Mouse (Mus musculus) cortical plate, adult 2 months (tissue): Measurements from ENCODE around the gene Naip6. TPM values are rescaled to one million over a fixed set of nuclear protein-coding genes. Genes with fewer than 3 reads are reported as not detected.
"Not testable (repeated sequence)": the region's sequence is repeated elsewhere in the genome, so short reads cannot be mapped to it uniquely, and the experiment has no call there.

Experiments
- H3K27ac ChIP-seq: fragments of 200-500 bp; 2 replicates; pipeline ENCODE4 v1.5.1; 2012; ENCODE audit warnings: low read length, control low read depth, inconsistent platforms; ENCODE audit not compliant: insufficient read depth
- H3K4me1 ChIP-seq: fragments of 200-500 bp; 2 replicates; pipeline ENCODE4 v1.6.1; 2011; ENCODE audit warnings: low read length; ENCODE audit not compliant: control insufficient read depth, insufficient read depth
- H3K4me3 ChIP-seq: fragments of 200-500 bp; 2 replicates; pipeline ENCODE4 v1.5.1; 2011; ENCODE audit warnings: mild to moderate bottlenecking, low read length, control low read depth; ENCODE audit not compliant: insufficient read depth
- CTCF ChIP-seq: fragments of 200-500 bp; IDR thresholded peaks from 2 replicates; pipeline ENCODE4 v1.5.1; 2011; ENCODE audit warnings: mild to moderate bottlenecking, control low read depth, low read length; ENCODE audit not compliant: insufficient read depth; ENCODE audit errors: extremely low read depth
- POLR2A ChIP-seq: fragments of 200-500 bp; IDR thresholded peaks from 2 replicates; pipeline ENCODE4 v1.6.1; 2011; ENCODE audit warnings: mild to moderate bottlenecking, low read length, control low read depth; ENCODE audit not compliant: insufficient read depth; ENCODE audit errors: extremely low read depth
- polyA plus RNA-seq: library from polyadenylated mRNA; depleted of rRNA; stranded (reverse); fragments of >200 nt; gene quantifications from 2 replicates; pipeline ENCODE4 v1.2.3, GENCODE M21; 2012; rRNA removed

Naip6 gene
- 0.51 and 0.61 TPM in 2 replicates for polyA plus RNA-seq

DNA sequence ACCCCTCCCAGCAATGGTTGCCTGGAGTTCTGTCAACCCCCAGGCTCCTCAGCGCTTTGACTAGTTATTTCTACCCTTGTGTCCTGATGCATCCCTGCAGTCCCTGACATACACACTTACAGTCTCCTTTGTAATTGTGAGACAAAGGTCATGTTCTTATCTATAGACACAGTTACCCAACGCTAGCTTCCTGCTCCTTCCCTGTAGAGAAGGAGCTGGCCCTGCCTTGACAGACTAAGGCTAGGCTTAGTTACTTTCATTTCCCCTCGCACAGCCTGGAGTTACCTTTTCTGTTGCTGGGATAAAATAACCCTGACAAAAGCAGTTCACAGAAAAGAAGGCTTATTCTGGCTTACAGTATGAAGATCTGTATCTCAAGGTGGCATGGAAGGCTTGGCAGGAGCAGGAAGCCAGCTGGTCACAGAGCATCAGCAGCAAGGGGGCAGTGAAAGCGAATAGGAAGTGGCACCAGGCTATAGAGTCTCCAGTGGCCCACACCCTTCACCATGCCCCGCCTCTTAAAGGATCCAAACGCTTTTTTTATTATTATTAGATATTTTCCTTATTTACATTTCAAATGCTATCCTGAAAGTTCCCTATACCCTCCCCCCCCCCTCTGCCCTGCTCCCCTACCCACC, at the start of gene Naip6:
Naip6 (minus strand) TSS at position 419 of the 638 bp plus-strand sequence.
- not testable (repeated sequence) for H3K4me1 ChIP-seq, H3K4me3 ChIP-seq, H3K27ac ChIP-seq

DNA sequence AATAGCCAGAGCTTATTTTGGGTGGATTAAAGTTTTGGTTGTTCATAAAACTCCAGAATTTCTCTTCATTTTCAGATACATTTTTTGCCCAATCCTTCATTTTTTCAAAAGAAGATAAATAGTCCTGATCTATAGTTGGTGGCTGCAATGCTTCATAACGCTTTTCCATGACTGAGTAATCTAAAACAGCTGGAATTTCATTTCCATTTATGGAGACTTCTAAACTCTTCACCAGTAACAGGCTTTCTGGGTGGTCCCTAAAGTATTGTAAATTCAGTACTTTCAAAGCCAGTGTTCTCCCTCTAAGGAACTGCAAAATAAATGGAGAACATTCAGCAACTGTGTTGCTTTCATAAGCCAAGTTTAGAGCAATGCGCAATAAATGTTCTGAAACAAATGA, 34.8 kb upstream of the Naip6 start:
- not testable (repeated sequence) for H3K4me3 ChIP-seq, H3K4me1 ChIP-seq, H3K27ac ChIP-seq

- not testable (repeated sequence) for H3K4me3 ChIP-seq
Measured at GRCm38 (mm10) chr13:100349510-100350173, 32.2 kb upstream of the Naip6 start.

GRCm38 (mm10) chr13:100341822-100342221, 24.3 kb upstream of the Naip6 start:
- H3K4me3 ChIP-seq, result no peak overlapping the region
- no peaks in the 10 kb centered on the region for H3K4me1 ChIP-seq
- no peak overlapping the region for H3K27ac ChIP-seq
- no peak for TF ChIP-seq POLR2A
- no peak for TF ChIP-seq CTCF

More at GRCm38 (mm10) chr13:100349510-100350173, 32.2 kb upstream of the Naip6 start:
- not testable (repeated sequence) for H3K27ac ChIP-seq, H3K4me1 ChIP-seq

DNA sequence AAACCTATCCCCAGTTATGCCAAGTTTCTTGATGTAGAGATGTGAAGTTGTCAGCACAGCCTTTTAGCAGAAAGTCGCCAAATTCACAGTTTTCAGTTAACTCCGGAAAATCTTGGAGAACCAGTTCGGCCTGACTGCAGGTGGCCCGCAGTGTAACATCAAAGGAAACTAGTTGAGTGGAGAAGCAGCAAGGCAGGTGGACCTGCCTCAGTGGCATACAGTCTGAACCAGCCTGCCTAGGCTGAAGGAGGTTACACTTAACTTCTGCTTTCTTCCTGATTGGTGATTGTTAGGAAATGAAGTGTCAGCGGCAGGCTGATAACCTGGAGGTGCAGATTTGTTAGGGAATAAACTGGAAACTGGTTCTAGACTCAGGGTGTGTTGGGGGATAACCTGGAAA, 14.3 kb upstream of the Naip6 start:
- not testable (repeated sequence) for H3K4me1 ChIP-seq, H3K4me3 ChIP-seq, H3K27ac ChIP-seq

DNA sequence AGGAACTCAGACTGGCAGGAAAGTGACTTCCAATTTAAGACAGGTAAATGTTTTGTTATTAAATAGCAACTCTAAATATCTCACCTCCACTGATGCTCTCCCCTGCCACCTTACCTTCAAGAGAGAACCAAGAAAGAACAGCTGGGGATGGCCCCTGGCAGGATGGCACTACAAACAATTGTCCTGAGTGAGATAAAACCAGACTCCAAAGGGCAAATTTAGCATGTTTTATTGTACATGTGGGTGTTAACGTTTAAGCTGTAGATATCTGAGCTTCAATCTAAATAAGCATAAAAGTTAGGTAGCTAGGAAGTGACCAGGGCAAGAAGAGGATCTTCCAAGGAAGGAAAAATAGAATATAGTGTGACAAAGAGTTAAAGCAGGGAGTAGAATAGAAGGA, 11.4 kb upstream of the Naip6 start:
- H3K27ac ChIP-seq, H3K4me3 ChIP-seq, H3K4me1 ChIP-seq: not testable (repeated sequence)

- H3K4me1 ChIP-seq, H3K27ac ChIP-seq, H3K4me3 ChIP-seq: not testable (repeated sequence)
Measured at GRCm38 (mm10) chr13:100328029-100328428, 10.6 kb upstream of the Naip6 start.

DNA sequence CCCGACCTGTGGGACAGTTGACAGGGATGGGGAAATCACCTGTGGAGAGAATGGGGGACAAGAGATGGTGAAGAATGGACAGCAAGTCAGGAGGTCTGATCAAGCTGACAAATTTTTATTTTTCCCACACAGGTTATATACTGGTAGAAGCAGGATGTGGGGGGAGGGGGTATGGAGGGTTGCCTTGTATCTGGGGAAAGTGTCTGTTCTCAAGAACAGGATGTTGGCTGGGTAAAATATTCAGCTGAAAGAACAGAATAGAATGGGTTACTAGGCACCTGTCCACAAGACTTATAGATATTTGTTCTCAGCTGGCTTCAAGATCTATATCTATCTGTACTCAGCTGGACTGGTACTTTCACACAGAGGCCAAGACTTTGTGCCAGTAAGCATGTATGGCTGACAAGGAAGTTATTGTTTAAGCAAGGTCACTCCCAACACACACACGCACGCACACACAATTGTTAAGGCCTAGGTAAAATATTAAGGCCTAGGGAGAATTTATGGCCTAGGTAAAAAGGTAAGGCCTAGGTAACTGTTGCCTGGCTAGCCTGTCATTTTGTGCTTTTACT, 4.9 kb upstream of the Naip6 start:
- H3K4me1 ChIP-seq, H3K27ac ChIP-seq, H3K4me3 ChIP-seq: not testable (repeated sequence)

DNA sequence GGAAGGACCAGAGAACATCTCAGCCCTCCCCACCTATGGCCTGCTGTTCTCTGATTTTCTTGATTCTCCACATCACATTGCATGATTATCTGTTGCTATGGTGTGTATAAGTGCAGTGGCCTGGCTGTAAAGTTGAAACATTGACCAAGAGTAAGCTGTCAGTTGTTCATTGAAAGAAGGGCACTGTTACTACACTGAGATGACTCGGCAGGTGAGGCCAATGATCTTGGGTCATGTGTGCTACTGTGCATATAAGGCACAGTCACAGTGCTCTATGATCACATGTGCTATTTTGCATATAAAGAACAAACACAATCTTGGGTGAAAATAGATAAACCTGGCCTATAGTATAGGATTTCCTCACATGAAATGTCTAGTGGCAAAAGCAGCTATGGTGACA, 32.9 kb downstream of the Naip6 start:
- TF ChIP-seq CTCF (no peak), POLR2A (no peak)
- no peak overlapping the region for H3K4me3 ChIP-seq
- H3K27ac ChIP-seq, result no peak overlapping the region
- no peaks in the 10 kb centered on the region for H3K4me1 ChIP-seq

- not testable (repeated sequence) for H3K27ac ChIP-seq, H3K4me3 ChIP-seq, H3K4me1 ChIP-seq
Measured at GRCm38 (mm10) chr13:100271474-100272132, 45.9 kb downstream of the Naip6 start.

GRCm38 (mm10) chr13:100256996-100257395, 60.5 kb downstream of the Naip6 start:
- H3K27ac ChIP-seq, H3K4me3 ChIP-seq, H3K4me1 ChIP-seq: not testable (repeated sequence)

DNA sequence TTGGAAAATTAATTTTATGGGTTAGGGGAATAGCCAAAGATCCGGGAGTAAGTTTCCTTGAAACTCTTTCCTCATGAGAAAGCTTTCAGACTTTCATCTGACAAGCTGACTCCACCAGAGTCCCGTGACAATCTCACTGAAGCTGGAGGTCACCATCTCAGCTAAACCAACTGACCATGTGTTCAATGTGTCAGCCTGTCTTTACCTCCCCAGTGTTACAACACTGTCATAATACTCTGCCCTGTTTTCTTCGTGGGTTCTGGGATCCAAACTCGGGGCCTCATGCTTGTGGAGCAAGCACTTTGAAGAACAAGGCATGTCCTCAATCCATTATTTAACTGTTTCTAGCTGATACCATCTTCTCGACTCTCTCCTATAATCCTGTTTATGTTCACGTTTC, 61.5 kb downstream of the Naip6 start:
- not testable (repeated sequence) for H3K4me3 ChIP-seq, H3K4me1 ChIP-seq, H3K27ac ChIP-seq

- H3K4me1 ChIP-seq, H3K4me3 ChIP-seq: not testable (repeated sequence)
Measured at GRCm38 (mm10) chr13:100251897-100252296, 65.6 kb downstream of the Naip6 start.

DNA sequence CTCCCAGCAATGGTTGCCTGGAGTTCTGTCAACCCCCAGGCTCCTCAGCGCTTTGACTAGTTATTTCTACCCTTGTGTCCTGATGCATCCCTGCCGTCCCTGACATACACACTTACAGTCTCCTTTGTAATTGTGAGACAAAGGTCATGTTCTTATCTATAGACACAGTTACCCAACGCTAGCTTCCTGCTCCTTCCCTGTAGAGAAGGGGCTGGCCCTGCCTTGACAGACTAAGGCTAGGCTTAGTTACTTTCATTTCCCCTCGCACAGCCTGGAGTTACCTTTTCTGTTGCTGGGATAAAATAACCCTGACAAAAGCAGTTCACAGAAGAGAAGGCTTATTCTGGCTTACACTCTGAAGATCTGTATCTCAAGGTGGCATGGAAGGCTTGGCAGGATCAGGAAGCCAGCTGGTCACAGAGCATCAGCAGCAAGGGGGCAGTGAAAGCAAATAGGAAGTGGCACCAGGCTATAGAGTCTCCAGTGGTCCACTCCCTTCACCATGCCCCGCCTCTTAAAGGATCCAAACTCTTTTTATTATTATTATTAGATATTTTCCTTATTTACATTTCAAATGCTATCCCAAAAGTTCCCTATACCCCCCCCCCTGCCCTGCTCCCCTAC, 70.5 kb downstream of the Naip6 start:
- not testable (repeated sequence) for H3K4me1 ChIP-seq, H3K27ac ChIP-seq

More at GRCm38 (mm10) chr13:100251897-100252296, 65.6 kb downstream of the Naip6 start:
- not testable (repeated sequence) for H3K27ac ChIP-seq

GRCm38 (mm10) chr13:100246223-100246622, 71.3 kb downstream of the Naip6 start, which contains the start of gene Naip5:
Naip5 (minus strand) TSS chr13:100246323.
- not testable (repeated sequence) for H3K27ac ChIP-seq, H3K4me1 ChIP-seq, H3K4me3 ChIP-seq

More for the DNA sequence above, 70.5 kb downstream of the Naip6 start:
- not testable (repeated sequence) for H3K4me3 ChIP-seq
